Mouse (Mus musculus): ENCODE data around the gene Zbtb20. TPM values are rescaled to one million over a fixed set of nuclear protein-coding genes. Genes with fewer than 3 reads are reported as not detected.

Zbtb20 gene
- total RNA-seq, 2 experiments from 2014 or later: 196 to 202 TPM

- intact Hi-C loops (cut with DNase I): no loop called here
Measured at GRCm38 (mm10) chr16:43384953-43385619, 509.4 kb downstream of the Zbtb20 start.

GRCm38 (mm10) chr16:43385620-43386210, 510.0 kb downstream of the Zbtb20 start:
- intact Hi-C loops (cut with DNase I): no loop called here
- no peak for DNase-seq

More at GRCm38 (mm10) chr16:43384953-43385619, 509.4 kb downstream of the Zbtb20 start:
- no peak for DNase-seq

GRCm38 (mm10) chr16:43386426-43386825, 510.7 kb downstream of the Zbtb20 start:
- intact Hi-C loops (cut with DNase I): no loop called here
- no peak for DNase-seq

GRCm38 (mm10) chr16:43388389-43388788, 512.7 kb downstream of the Zbtb20 start:
- intact Hi-C loops (cut with DNase I): no loop called here
- no peak for DNase-seq

GRCm38 (mm10) chr16:43390387-43390786, 514.7 kb downstream of the Zbtb20 start:
- intact Hi-C loops (cut with DNase I): no loop called here

GRCm38 (mm10) chr16:43393382-43393781, 517.7 kb downstream of the Zbtb20 start:
- no peak for DNase-seq
- intact Hi-C loops (cut with DNase I): no loop called here

More at GRCm38 (mm10) chr16:43390387-43390786, 514.7 kb downstream of the Zbtb20 start:
- no peak for DNase-seq

GRCm38 (mm10) chr16:43394013-43394568, 518.4 kb downstream of the Zbtb20 start:
- intact Hi-C loops (cut with DNase I): no loop called here
- no peak for DNase-seq

- intact Hi-C loops (cut with DNase I): loop anchor here (1.0 to 5.0 kb wide), 2 partner anchors 43 to 179 kb away; no protein-coding TSS in a partner anchor
- peak; percentile 38 to 44 for DNase-seq
Measured at GRCm38 (mm10) chr16:43394760-43395159, 519.1 kb downstream of the Zbtb20 start.

- DNase-seq: no peak
- intact Hi-C loops (cut with DNase I): loop anchor here (5.0 kb wide), 1 partner anchor 40 kb away; no protein-coding TSS in a partner anchor
Measured at GRCm38 (mm10) chr16:43396849-43397628, 521.4 kb downstream of the Zbtb20 start.

- intact Hi-C loops (cut with DNase I): loop anchor here (5.0 kb wide), 1 partner anchor 40 kb away; no protein-coding TSS in a partner anchor
- no peak for DNase-seq
Measured at GRCm38 (mm10) chr16:43397629-43398323, 522.1 kb downstream of the Zbtb20 start.

GRCm38 (mm10) chr16:43399428-43399827, 523.7 kb downstream of the Zbtb20 start:
- no peak for DNase-seq
- intact Hi-C loops (cut with DNase I): loop anchor here (5.0 kb wide), 1 partner anchor 38 kb away; no protein-coding TSS in a partner anchor

- intact Hi-C loops (cut with DNase I): no loop called here
- DNase-seq: no peak
Measured at GRCm38 (mm10) chr16:43400046-43400445, 524.4 kb downstream of the Zbtb20 start.

- no peak for DNase-seq
- intact Hi-C loops (cut with DNase I): no loop called here
Measured at GRCm38 (mm10) chr16:43400949-43401348, 525.3 kb downstream of the Zbtb20 start.

GRCm38 (mm10) chr16:43402888-43403287, 527.2 kb downstream of the Zbtb20 start:
- intact Hi-C loops (cut with DNase I): no loop called here
- DNase-seq: no peak

- no peak for DNase-seq
- intact Hi-C loops (cut with DNase I): no loop called here
Measured at GRCm38 (mm10) chr16:43405089-43405488, 529.4 kb downstream of the Zbtb20 start.

GRCm38 (mm10) chr16:43407594-43408142, 532.0 kb downstream of the Zbtb20 start:
- intact Hi-C loops (cut with DNase I): no loop called here
- DNase-seq: peak in 1 of 2 experiments; percentile 28

GRCm38 (mm10) chr16:43408622-43409021, 532.9 kb downstream of the Zbtb20 start:
- DNase-seq: no peak
- intact Hi-C loops (cut with DNase I): no loop called here

GRCm38 (mm10) chr16:43409108-43409909, 533.6 kb downstream of the Zbtb20 start:
- DNase-seq: no peak
- intact Hi-C loops (cut with DNase I): no loop called here

All from heart, postnatal 36 days (tissue).